Mouse (Mus musculus): ENCODE measurements around the gene Pitx3.
"Not testable (repeated sequence)": the region's sequence is repeated elsewhere in the genome, so short reads cannot be mapped to it uniquely, and the experiment has no call there.

DNA sequence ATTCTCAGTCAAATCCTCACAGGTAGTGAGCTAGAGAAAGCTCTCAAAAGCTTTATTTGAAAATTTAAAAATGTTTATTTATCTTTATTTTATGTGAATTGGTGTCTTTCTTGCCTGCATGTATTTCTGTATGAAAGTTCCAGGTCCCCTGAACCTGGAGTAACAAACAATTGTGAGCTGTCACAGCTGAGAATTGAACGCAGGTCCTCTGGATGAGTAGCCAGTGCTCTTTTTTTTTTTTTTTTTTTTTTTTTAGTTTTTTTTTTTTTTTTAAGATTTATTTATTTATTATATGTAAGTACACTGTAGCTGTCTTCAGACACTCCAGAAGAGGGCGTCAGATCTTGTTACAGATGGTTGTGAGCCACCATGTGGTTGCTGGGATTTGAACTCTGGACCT is 19.0 kb upstream of the Pitx3 start:
- TF ChIP-seq CTCF (IDR thresholded peaks at IDR 0.05; ENCODE audit: low read depth); EP300 (optimal IDR thresholded peaks at IDR 0.05): not testable (repeated sequence)

Data from stomach, postnatal 0 days (tissue).